Mouse (Mus musculus): ENCODE results near the gene Helt. TPM values are rescaled to one million over a fixed set of nuclear protein-coding genes. Genes with fewer than 3 reads are reported as not detected.
"Not testable (repeated sequence)": the region's sequence is repeated elsewhere in the genome, so short reads cannot be mapped to it uniquely, and the experiment has no call there.

Helt gene
- polyA plus RNA-seq, 1 experiment: not detected

GRCm38 (mm10) chr8:46270147-46270546 is 24.3 kb downstream of the Helt start:
- TF ChIP-seq MYOD1 (IDR thresholded peaks at IDR 0.05; ENCODE audit: control insufficient read depth, insufficient read length, low read depth) (no peak), CEBPB (IDR thresholded peaks at IDR 0.05; ENCODE audit: low read depth) (no peak), CTCF (IDR thresholded peaks at IDR 0.05; ENCODE audit: control insufficient read depth, insufficient read depth, insufficient read length) (no peak)
- no peaks in the 10 kb centered on the region for H3K79me2 ChIP-seq (ENCODE audit: control insufficient read depth, insufficient read depth)
- no peaks in the 10 kb centered on the region for H3K36me3 ChIP-seq (ENCODE audit: control insufficient read depth, insufficient read depth)
- H3K27me3 ChIP-seq (ENCODE audit: control insufficient read depth, insufficient read depth, insufficient read length): peaks cover 11% of the 10 kb centered on the region
- H3K79me3 ChIP-seq (ENCODE audit: low read depth): no peaks in the 10 kb centered on the region
- H3ac ChIP-seq (ENCODE audit: control insufficient read depth, insufficient read length, low read depth): no peak overlapping the region
- no peak overlapping the region for H3K4me3 ChIP-seq (ENCODE audit: insufficient read depth, poor library complexity, severe bottlenecking)

DNA sequence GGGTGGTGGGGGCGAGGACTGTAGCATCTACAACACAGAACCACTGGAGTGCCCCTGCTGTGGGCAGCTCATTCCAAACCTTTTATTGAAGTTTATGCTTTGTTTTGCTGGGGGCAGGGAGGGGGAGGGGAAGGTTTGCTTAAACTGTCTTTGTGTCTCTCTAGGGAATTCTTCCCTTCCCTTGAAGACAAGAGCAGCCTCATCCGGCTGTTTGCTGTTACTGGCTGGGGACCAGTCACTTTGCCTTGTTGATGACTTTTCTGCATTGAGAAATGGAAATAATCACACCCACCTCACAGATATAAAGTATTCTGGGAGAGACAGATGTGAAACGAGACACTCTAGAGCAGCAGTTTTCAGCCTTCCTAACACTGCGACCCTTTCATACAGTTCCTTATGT is 27.7 kb downstream of the Helt start:
- peaks cover 4% of the 10 kb centered on the region for H3K27me3 ChIP-seq (ENCODE audit: control insufficient read depth, insufficient read depth, insufficient read length)
- H3K36me3 ChIP-seq (ENCODE audit: control insufficient read depth, insufficient read depth): no peaks in the 10 kb centered on the region
- H3K79me2 ChIP-seq (ENCODE audit: control insufficient read depth, insufficient read depth): no peaks in the 10 kb centered on the region
- H3K79me3 ChIP-seq (ENCODE audit: low read depth): no peaks in the 10 kb centered on the region
- no peak overlapping the region for H3ac ChIP-seq (ENCODE audit: control insufficient read depth, insufficient read length, low read depth)
- TF ChIP-seq CEBPB (IDR thresholded peaks at IDR 0.05; ENCODE audit: low read depth) (no peak), MAX (IDR thresholded peaks at IDR 0.05) (no peak), FOSL1 (IDR thresholded peaks at IDR 0.05; ENCODE audit: insufficient read depth, low read length, poor library complexity, severe bottlenecking) (no peak), CTCF (IDR thresholded peaks at IDR 0.05; ENCODE audit: control insufficient read depth, insufficient read depth, insufficient read length) (no peak), MYOG (IDR thresholded peaks at IDR 0.05; ENCODE audit: control insufficient read depth, extremely low read depth, insufficient read length) (no peak), USF1 (IDR thresholded peaks at IDR 0.05; ENCODE audit: low read depth) (no peak), MYOD1 (IDR thresholded peaks at IDR 0.05; ENCODE audit: control insufficient read depth, insufficient read length, low read depth) (no peak)
- no peak overlapping the region for H3K4me3 ChIP-seq (ENCODE audit: insufficient read depth, poor library complexity, severe bottlenecking)

GRCm38 (mm10) chr8:46264206-46264605 is 30.3 kb downstream of the Helt start:
- not testable (repeated sequence) for H3K27me3 ChIP-seq (ENCODE audit: control insufficient read depth, insufficient read depth, insufficient read length); H3K4me3 ChIP-seq (ENCODE audit: insufficient read depth, poor library complexity, severe bottlenecking); H3K79me3 ChIP-seq (ENCODE audit: low read depth); H3K79me2 ChIP-seq (ENCODE audit: control insufficient read depth, insufficient read depth); H3K36me3 ChIP-seq (ENCODE audit: control insufficient read depth, insufficient read depth); H3ac ChIP-seq (ENCODE audit: control insufficient read depth, insufficient read length, low read depth)

DNA sequence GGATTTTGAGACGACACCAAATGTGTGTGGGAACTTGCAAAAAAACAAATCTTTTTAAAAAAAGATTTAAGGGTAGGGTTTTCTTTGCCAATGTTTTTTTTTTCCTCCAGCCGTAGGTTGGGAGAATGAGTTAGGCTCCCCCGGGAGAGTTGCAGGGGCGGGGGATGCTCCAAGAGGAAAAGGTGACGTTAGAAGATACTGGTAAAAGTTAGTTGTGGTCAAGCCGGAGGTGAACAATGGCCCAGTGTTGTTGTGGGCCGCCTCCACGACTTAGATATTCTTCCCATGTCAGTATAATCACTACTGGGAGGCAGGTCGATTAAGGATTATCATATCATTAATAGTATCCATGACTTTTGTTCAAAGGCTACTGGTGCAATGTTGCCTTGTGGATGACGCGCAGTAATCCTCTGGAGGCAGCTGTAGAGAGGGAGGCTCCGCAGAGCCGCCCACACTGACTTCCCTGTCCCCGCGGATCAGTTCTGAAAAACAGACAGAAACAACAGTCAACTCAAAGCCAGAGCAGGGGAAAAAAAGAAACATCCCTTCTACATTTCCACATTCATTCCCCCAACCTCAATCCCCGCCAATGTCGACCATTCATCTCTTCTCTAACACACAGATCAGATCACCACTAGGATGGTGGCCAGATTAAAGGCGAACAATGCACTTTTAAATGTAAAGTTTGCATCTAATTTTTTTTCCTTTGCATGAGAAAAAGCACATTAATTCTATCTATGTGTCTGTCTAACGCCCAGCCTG is 36.4 kb downstream of the Helt start:
- Histone ChIP-seq H3K79me2 (ENCODE audit: control insufficient read depth, insufficient read depth) (no peaks in the 10 kb centered on the region), H3K79me3 (ENCODE audit: low read depth) (no peaks in the 10 kb centered on the region), H3K27me3 (ENCODE audit: control insufficient read depth, insufficient read depth, insufficient read length) (no peaks in the 10 kb centered on the region), H3ac (ENCODE audit: control insufficient read depth, insufficient read length, low read depth) (no peak overlapping the region), H3K4me3 (ENCODE audit: insufficient read depth, poor library complexity, severe bottlenecking) (no peak overlapping the region), H3K36me3 (ENCODE audit: control insufficient read depth, insufficient read depth) (no peaks in the 10 kb centered on the region)
- TF ChIP-seq MAX (IDR thresholded peaks at IDR 0.05) (no peak), MYOG (IDR thresholded peaks at IDR 0.05; ENCODE audit: control insufficient read depth, extremely low read depth, insufficient read length) (no peak), CEBPB (IDR thresholded peaks at IDR 0.05; ENCODE audit: low read depth) (no peak), FOSL1 (IDR thresholded peaks at IDR 0.05; ENCODE audit: insufficient read depth, low read length, poor library complexity, severe bottlenecking) (no peak), CTCF (IDR thresholded peaks at IDR 0.05; ENCODE audit: control insufficient read depth, insufficient read depth, insufficient read length) (no peak), USF1 (IDR thresholded peaks at IDR 0.05; ENCODE audit: low read depth) (no peak), MYOD1 (IDR thresholded peaks at IDR 0.05; ENCODE audit: control insufficient read depth, insufficient read length, low read depth) (no peak)

DNA sequence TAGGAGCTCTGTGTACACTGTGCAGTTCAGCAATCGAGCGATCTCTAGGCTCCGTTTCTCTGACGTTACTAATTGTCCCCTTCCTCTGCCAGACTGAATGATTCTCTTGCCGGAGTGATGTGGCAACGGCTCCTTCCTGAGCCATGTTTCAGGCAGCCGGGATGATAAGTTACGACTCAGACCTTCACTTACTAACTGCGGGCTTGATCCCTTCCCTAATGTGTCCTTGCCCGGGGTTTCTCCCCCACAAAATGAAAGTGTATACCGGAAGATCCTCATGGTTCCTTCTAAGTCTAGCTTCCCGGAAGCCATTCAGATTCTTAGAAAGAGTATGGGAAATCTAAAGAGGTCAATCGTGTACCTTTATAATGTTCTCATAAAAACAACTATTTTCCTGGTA is 42.0 kb downstream of the Helt start:
- no peaks in the 10 kb centered on the region for H3K79me2 ChIP-seq (ENCODE audit: control insufficient read depth, insufficient read depth)
- peaks cover 4% of the 10 kb centered on the region for H3K27me3 ChIP-seq (ENCODE audit: control insufficient read depth, insufficient read depth, insufficient read length)
- H3ac ChIP-seq (ENCODE audit: control insufficient read depth, insufficient read length, low read depth): no peak overlapping the region
- H3K36me3 ChIP-seq (ENCODE audit: control insufficient read depth, insufficient read depth): no peaks in the 10 kb centered on the region
- H3K79me3 ChIP-seq (ENCODE audit: low read depth): no peaks in the 10 kb centered on the region
- no peak overlapping the region for H3K4me3 ChIP-seq (ENCODE audit: insufficient read depth, poor library complexity, severe bottlenecking)
- TF ChIP-seq MYOG (IDR thresholded peaks at IDR 0.05; ENCODE audit: control insufficient read depth, extremely low read depth, insufficient read length): no peak
- TF ChIP-seq USF1 (IDR thresholded peaks at IDR 0.05; ENCODE audit: low read depth): no peak
- no peak for TF ChIP-seq CEBPB (IDR thresholded peaks at IDR 0.05; ENCODE audit: low read depth)
- no peak for TF ChIP-seq FOSL1 (IDR thresholded peaks at IDR 0.05; ENCODE audit: insufficient read depth, low read length, poor library complexity, severe bottlenecking)
- TF ChIP-seq MAX (IDR thresholded peaks at IDR 0.05): no peak
- TF ChIP-seq CTCF (IDR thresholded peaks at IDR 0.05; ENCODE audit: control insufficient read depth, insufficient read depth, insufficient read length): no peak

DNA sequence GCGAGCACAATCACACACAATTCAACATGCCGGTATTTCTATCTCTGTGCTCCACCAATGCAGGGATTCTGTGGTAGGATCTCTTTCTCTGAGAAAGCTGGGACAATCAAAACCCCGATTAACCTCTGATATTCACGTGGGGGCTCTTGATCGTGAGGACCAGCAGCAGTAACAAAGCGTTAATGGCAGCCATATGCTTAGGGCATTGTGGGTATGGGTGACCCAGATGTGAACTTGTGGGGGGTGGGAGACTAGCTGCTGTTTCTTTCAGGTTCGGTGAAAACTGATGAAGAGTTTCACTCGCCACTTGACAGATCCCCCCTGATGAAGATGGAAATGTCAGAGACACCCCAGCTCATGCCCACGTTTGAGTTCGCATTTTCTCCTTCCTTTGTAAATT is 42.9 kb downstream of the Helt start:
- Histone ChIP-seq H3K4me3 (ENCODE audit: insufficient read depth, poor library complexity, severe bottlenecking) (no peak overlapping the region), H3K79me2 (ENCODE audit: control insufficient read depth, insufficient read depth) (no peaks in the 10 kb centered on the region), H3K79me3 (ENCODE audit: low read depth) (no peaks in the 10 kb centered on the region), H3K36me3 (ENCODE audit: control insufficient read depth, insufficient read depth) (no peaks in the 10 kb centered on the region), H3K27me3 (ENCODE audit: control insufficient read depth, insufficient read depth, insufficient read length) (peaks cover 5% of the 10 kb centered on the region), H3ac (ENCODE audit: control insufficient read depth, insufficient read length, low read depth) (no peak overlapping the region)
- TF ChIP-seq FOSL1 (IDR thresholded peaks at IDR 0.05; ENCODE audit: insufficient read depth, low read length, poor library complexity, severe bottlenecking) (no peak), MYOG (IDR thresholded peaks at IDR 0.05; ENCODE audit: control insufficient read depth, extremely low read depth, insufficient read length) (no peak), CTCF (IDR thresholded peaks at IDR 0.05; ENCODE audit: control insufficient read depth, insufficient read depth, insufficient read length) (no peak), MYOD1 (IDR thresholded peaks at IDR 0.05; ENCODE audit: control insufficient read depth, insufficient read length, low read depth) (no peak), MAX (IDR thresholded peaks at IDR 0.05) (no peak)

All from C2C12 (cell line).